Mouse (Mus musculus) myocyte (in vitro differentiated cells): Measurements from ENCODE around the gene Polk. TPM values are rescaled to one million over a fixed set of nuclear protein-coding genes. Genes with fewer than 3 reads are reported as not detected.

ENCODE experiments used
- H3K27me3 ChIP-seq: one replicate; pipeline ENCODE4 v1.6.1; 2011; ENCODE audit not compliant: control insufficient read depth, insufficient read depth, insufficient read length
- H3K36me3 ChIP-seq: one replicate; pipeline ENCODE4 v1.6.1; 2011; ENCODE audit not compliant: control insufficient read depth, insufficient read depth
- H3K4me2 ChIP-seq: one replicate; pipeline ENCODE4 v1.6.1; 2011; ENCODE audit warnings: low read depth, control low read depth
- H3K4me3 ChIP-seq: one replicate; pipeline ENCODE4 v1.5.1; 2011; ENCODE audit warnings: mild to moderate bottlenecking, control low read depth, moderate library complexity
- H3K79me2 ChIP-seq: one replicate; pipeline ENCODE4 v1.6.1; 2011; ENCODE audit not compliant: control insufficient read depth, insufficient read depth
- H3ac ChIP-seq: one replicate; pipeline ENCODE4 v1.6.1; 2011; ENCODE audit not compliant: control insufficient read depth, insufficient read length
- CEBPB ChIP-seq: IDR thresholded peaks from 2 replicates; pipeline ENCODE4 v1.6.1; 2011; ENCODE audit warnings: mild to moderate bottlenecking, moderate library complexity; ENCODE audit not compliant: poor library complexity, insufficient read depth, severe bottlenecking
- E2F4 ChIP-seq: IDR thresholded peaks from one replicate; pipeline ENCODE4 v1.6.1; 2011; ENCODE audit warnings: mild to moderate bottlenecking, control low read depth, moderate library complexity; ENCODE audit not compliant: insufficient read depth
- MAX ChIP-seq: IDR thresholded peaks from one replicate; pipeline ENCODE4 v1.6.1; 2011; ENCODE audit warnings: low read depth, mild to moderate bottlenecking, control low read depth
- MYOD1 ChIP-seq, 3 experiments: IDR thresholded peaks; one replicate each; pipeline ENCODE4 v1.6.1; 2011; ENCODE audit warnings: control low read depth in 2 of 3, low read depth in 2 of 3, mild to moderate bottlenecking in 2 of 3, moderate library complexity in 1 of 3; ENCODE audit not compliant: insufficient read length in 2 of 3, control insufficient read depth in 1 of 3
- MYOG ChIP-seq, 3 experiments: IDR thresholded peaks; one replicate each; pipeline ENCODE4 v1.6.1; 2011; ENCODE audit warnings: control low read depth in 2 of 3, low read depth in 2 of 3, mild to moderate bottlenecking in 2 of 3; ENCODE audit not compliant: insufficient read length in 2 of 3, control insufficient read depth in 1 of 3, insufficient read depth in 1 of 3
- POLR2A ChIP-seq: IDR thresholded peaks from one replicate; pipeline ENCODE4 v1.6.1; 2011; ENCODE audit warnings: low read depth, mild to moderate bottlenecking, control low read depth, moderate library complexity; ENCODE audit not compliant: insufficient read length
- POLR2AphosphoS2 ChIP-seq: IDR thresholded peaks from one replicate; pipeline ENCODE4 v1.6.1; 2011; ENCODE audit warnings: low read depth, control low read depth; ENCODE audit not compliant: insufficient read length
- REST ChIP-seq: IDR thresholded peaks from one replicate; pipeline ENCODE4 v1.6.1; 2011; ENCODE audit warnings: mild to moderate bottlenecking, control low read depth, moderate library complexity; ENCODE audit not compliant: insufficient read depth, insufficient read length
- SRF ChIP-seq: IDR thresholded peaks from one replicate; pipeline ENCODE4 v1.6.1; 2011; ENCODE audit warnings: low read depth; ENCODE audit not compliant: control insufficient read depth, insufficient read length
- TCF12 ChIP-seq: IDR thresholded peaks from one replicate; pipeline ENCODE4 v1.6.1; 2011; ENCODE audit warnings: mild to moderate bottlenecking, control low read depth; ENCODE audit not compliant: poor library complexity, insufficient read depth, severe bottlenecking
- TCF3 ChIP-seq: IDR thresholded peaks from one replicate; pipeline ENCODE4 v1.6.1; 2011; ENCODE audit warnings: low read depth, control low read depth; ENCODE audit not compliant: insufficient read length
- USF1 ChIP-seq: IDR thresholded peaks from one replicate; pipeline ENCODE4 v1.6.1; 2011; ENCODE audit warnings: low read depth, mild to moderate bottlenecking, control low read depth, moderate library complexity
- polyA plus RNA-seq: library from polyadenylated mRNA; unstranded; fragments of >200 nt; fragmentation: generic; extraction: Trizol; gene quantifications from one replicate; pipeline ENCODE4 v1.2.1, GENCODE M21; 2012; ENCODE audit warnings: missing spikeins

The Polk gene
- polyA plus RNA-seq, 1 experiment = 2.9 TPM

DNA sequence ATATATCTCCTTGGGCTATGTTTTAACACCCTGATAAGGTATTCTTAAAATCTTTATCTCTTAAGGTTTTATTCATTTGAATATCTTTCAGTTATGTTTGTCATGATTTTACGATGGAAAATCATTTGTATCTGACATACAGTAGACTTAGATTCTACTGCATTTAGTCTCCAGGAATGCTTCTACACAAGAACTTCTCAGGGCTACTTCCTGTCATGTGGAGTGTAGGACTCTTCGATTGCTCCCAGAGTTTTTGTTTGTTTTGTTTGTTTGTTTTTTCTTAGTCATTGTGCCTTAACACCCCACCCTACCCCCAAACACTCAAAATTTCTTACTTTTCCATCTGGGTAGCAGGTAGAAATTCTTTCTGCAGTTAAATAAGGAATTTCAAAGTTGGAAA lies 998 bp downstream of the Polk start:
- Histone ChIP-seq H3K36me3 (no peaks in the 10 kb centered on the region), H3K4me3 (peak overlapping the region; percentile 82)
- TF ChIP-seq CEBPB = no peak
- TF ChIP-seq USF1 = peak; percentile 10

GRCm38 (mm10) chr13:96538103-96538502 lies 4.3 kb downstream of the Polk start:
- Histone ChIP-seq H3K4me2 (peak overlapping the region; percentile 21), H3K27me3 (no peaks in the 10 kb centered on the region), H3K4me3 (no peak overlapping the region), H3ac (no peak overlapping the region), H3K79me2 (peaks cover 82% of the 10 kb centered on the region), H3K36me3 (no peaks in the 10 kb centered on the region)
- TF ChIP-seq E2F4 (no peak), POLR2A (no peak), MYOD1 (IDR thresholded peaks at IDR 0.05; ENCODE audit: control insufficient read depth in 1 of 3, insufficient read length in 2 of 3, low read depth in 2 of 3) (no peak), TCF12 (no peak), TCF3 (no peak), POLR2AphosphoS2 (no peak), MYOG (IDR thresholded peaks at IDR 0.05; ENCODE audit: control insufficient read depth in 1 of 3, insufficient read depth in 1 of 3, insufficient read length in 2 of 3, low read depth in 2 of 3) (no peak), CEBPB (no peak)

More for the DNA sequence above, 998 bp downstream of the Polk start:
- peak overlapping the region; percentile 92 for H3K4me2 ChIP-seq
- H3K79me2 ChIP-seq = peaks cover 91% of the 10 kb centered on the region
- no peaks in the 10 kb centered on the region for H3K27me3 ChIP-seq
- H3ac ChIP-seq = no peak overlapping the region

- Histone ChIP-seq H3K4me3 (no peak overlapping the region), H3ac (no peak overlapping the region), H3K36me3 (no peaks in the 10 kb centered on the region), H3K27me3 (no peaks in the 10 kb centered on the region), H3K79me2 (peaks cover 88% of the 10 kb centered on the region), H3K4me2 (peak overlapping the region; percentile 21)
- TF ChIP-seq MYOD1 (IDR thresholded peaks at IDR 0.05; ENCODE audit: control insufficient read depth in 1 of 3, insufficient read length in 2 of 3, low read depth in 2 of 3) (no peak), TCF3 (no peak), CEBPB (no peak), E2F4 (no peak), REST (no peak), MYOG (IDR thresholded peaks at IDR 0.05; ENCODE audit: control insufficient read depth in 1 of 3, insufficient read depth in 1 of 3, insufficient read length in 2 of 3, low read depth in 2 of 3) (no peak), POLR2A (no peak), MAX (no peak), TCF12 (no peak), USF1 (no peak), SRF (no peak), POLR2AphosphoS2 (no peak)
Observed at GRCm38 (mm10) chr13:96536821-96537572, 5.4 kb downstream of the Polk start.

DNA sequence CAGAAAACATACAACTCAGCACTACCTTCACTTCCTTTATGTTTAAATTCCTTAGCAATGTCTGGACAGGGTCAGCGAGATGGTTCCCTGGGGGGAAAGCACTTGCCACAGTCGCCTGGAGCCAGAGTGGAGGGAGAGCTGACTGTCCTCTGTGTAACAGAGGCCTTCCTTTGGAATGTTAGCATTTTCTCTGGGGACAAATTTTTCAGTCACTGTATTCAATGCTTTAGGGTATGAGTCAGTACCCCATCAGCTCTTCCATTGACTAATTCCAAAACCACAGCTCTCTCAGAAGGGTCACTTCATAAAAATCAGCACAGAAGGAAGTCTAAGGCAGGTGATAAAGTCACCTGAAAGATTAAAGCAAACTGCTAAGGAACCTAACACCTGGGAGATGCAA lies 8.6 kb downstream of the Polk start:
- TF ChIP-seq POLR2A = no peak
- TF ChIP-seq SRF = no peak
- no peak for TF ChIP-seq POLR2AphosphoS2
- no peak for TF ChIP-seq TCF12
- TF ChIP-seq MYOG (IDR thresholded peaks at IDR 0.05; ENCODE audit: control insufficient read depth in 1 of 3, insufficient read depth in 1 of 3, insufficient read length in 2 of 3, low read depth in 2 of 3) = no peak
- no peak for TF ChIP-seq REST
- TF ChIP-seq MYOD1 (IDR thresholded peaks at IDR 0.05; ENCODE audit: control insufficient read depth in 1 of 3, insufficient read length in 2 of 3, low read depth in 2 of 3) = no peak
- no peak for TF ChIP-seq CEBPB
- no peak for TF ChIP-seq USF1
- TF ChIP-seq MAX = no peak
- TF ChIP-seq TCF3 = no peak
- TF ChIP-seq E2F4 = no peak
- no peaks in the 10 kb centered on the region for H3K36me3 ChIP-seq
- H3K4me2 ChIP-seq = peak overlapping the region; percentile 29
- H3K4me3 ChIP-seq = no peak overlapping the region
- peaks cover 81% of the 10 kb centered on the region for H3K79me2 ChIP-seq
- no peaks in the 10 kb centered on the region for H3K27me3 ChIP-seq
- H3ac ChIP-seq = no peak overlapping the region

DNA sequence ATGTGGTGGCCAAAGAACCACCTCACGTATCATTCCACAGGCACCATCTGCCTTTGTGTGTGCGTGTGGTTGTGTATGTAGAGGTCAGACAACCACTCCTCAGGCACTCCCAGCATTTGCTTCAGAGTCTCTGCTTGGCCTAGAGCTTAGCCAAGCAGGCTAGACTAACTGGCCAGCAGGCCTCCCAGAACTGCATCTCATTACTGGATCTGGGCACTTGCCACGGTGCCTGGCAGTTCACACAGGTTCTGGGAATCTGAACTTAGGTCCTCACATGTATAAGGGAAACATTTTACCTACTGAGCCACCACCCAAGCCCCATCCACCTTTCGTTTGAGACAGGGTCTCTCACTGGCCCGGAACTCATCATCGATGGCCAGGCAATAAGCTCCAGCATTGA lies 10.2 kb downstream of the Polk start:
- TF ChIP-seq POLR2A = no peak
- Histone ChIP-seq H3K36me3 (no peaks in the 10 kb centered on the region), H3K4me2 (no peak overlapping the region)

More for the DNA sequence above, 10.2 kb downstream of the Polk start:
- H3K4me3 ChIP-seq = no peak overlapping the region
- H3K79me2 ChIP-seq = peaks cover 81% of the 10 kb centered on the region
- no peak overlapping the region for H3ac ChIP-seq
- no peaks in the 10 kb centered on the region for H3K27me3 ChIP-seq
